9 mouse cellular contexts compared by ENCODE assay signal in the genomic region with DNA sequence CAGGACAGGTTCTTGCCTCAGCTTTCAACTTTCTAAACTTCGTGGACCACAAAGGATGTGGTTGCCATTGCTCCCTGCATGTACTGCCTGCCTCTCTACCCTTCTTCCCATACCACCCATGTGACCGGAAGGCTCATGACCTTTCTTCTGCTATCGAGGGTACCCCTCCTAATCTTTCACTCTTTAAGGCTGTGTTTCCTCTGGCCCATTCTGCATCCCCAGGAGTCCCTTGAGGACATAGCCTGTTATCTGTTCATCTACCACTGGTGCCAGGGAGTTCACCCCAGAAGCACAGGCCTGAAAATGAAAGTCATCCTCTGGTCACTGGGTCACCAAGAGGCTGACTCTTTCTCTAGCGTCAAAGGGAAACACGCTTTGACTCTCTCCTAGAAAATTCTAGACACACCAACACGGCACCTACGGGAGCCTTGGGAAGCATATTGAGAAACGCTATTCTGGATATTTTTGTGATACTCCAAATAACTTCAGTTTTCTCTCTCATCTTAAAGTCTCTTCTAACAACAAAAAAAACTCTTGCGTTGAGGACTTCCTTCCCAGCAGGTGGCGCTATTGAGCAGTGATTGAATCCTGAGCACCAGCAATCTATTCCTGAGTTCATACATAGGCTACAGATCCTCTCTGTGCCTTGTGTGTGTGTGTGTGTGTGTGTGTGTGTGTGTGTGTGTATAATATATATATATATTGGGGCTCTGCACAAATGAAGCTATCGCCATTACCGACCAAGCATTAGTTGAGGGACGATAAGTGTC. TPM values are rescaled to one million over a fixed set of nuclear protein-coding genes. Genes with fewer than 3 reads are reported as not detected.
DNase-seq lines count a peak whose midpoint lies in the region; ATAC-seq and TF ChIP-seq lines count a peak whose summit lies in the region.
"Had no signal": no experiment of that assay in that cellular context is flagged by ENCODE, and none has a peak within 500 bp of the region (broad histone marks: within the 10 kb centered on the region; RNA-seq: fewer than 3 reads in every experiment).

No protein-coding gene starts in this region.

- DNase-seq in ES-CJ7 (ENCODE audit: low read depth, low spot score), result peak; percentile 71
- DNase-seq in adrenal gland, adult 2 months, result peak; percentile 47
- DNase-seq in embryo, embryonic 11 days, result peak; percentile 91
- peak; percentile 58 for DNase-seq in heart, postnatal 0 days (ENCODE audit: low spot score)
- peak; percentile 68 to 87 for DNase-seq in layer of hippocampus, postnatal 14 days (ENCODE audit: low spot score in 2 of 2)
- DNase-seq in right cerebral cortex, postnatal 14 days, result peak; percentile 94
- peak; percentile 38 to 81 for DNase-seq in urinary bladder, postnatal 4 days (ENCODE audit: low spot score in 2 of 2)

- no peaks in the 10 kb centered on the region for H3K36me3 ChIP-seq in heart, postnatal 0 days (replicated peaks; ENCODE audit: control insufficient read depth, insufficient read depth, low read length)
- H3K36me3 ChIP-seq: limb, embryonic 13.5 days had no signal

- no peak overlapping the region for H3K27ac ChIP-seq in heart, postnatal 0 days (ENCODE audit: low read depth)
- H3K27ac ChIP-seq: limb, embryonic 13.5 days had no signal

- WGBS in heart, postnatal 0 days, result 34% methylated on average over 13 of the region's 13 CpGs

- H3K27me3 ChIP-seq in heart, postnatal 0 days (ENCODE audit: control insufficient read depth, insufficient read depth, low read length), result no peaks in the 10 kb centered on the region

- no peaks in the 10 kb centered on the region for H3K4me1 ChIP-seq in heart, postnatal 0 days (ENCODE audit: control insufficient read depth, insufficient read depth)

- H3K4me3 ChIP-seq in heart, postnatal 0 days (ENCODE audit: low read depth, low read length), result no peak overlapping the region; the same call in 1 of the 2 replicates
- H3K4me3 ChIP-seq: limb, embryonic 13.5 days had no signal

- TF ChIP-seq CTCF in heart, postnatal 0 days (IDR thresholded peaks at IDR 0.05; ENCODE audit: low read depth), result peak; percentile 85

- ATAC-seq in heart, postnatal 0 days (ENCODE audit: insufficient read depth, low read depth), result no peak
- peak; percentile 77 for ATAC-seq in megakaryocyte progenitor cell, adult 5-6 weeks (replicated peaks; ENCODE audit: poor library complexity)

- no peak for TF ChIP-seq EP300 in heart, postnatal 0 days (IDR thresholded peaks at IDR 0.05; ENCODE audit: low read depth)

- H3K9ac ChIP-seq in heart, postnatal 0 days (replicated peaks; ENCODE audit: low read depth, low read length), result no peak overlapping the region
- H3K9ac ChIP-seq: limb, embryonic 13.5 days had no signal

- H3K4me2 ChIP-seq in heart, postnatal 0 days (ENCODE audit: low read depth, low read length), result peak overlapping the region; percentile 23; the same call in 1 of the 2 replicates
- H3K4me2 ChIP-seq: limb, embryonic 13.5 days had no signal

- no peaks in the 10 kb centered on the region for H3K9me3 ChIP-seq in heart, postnatal 0 days (replicated peaks; ENCODE audit: control insufficient read depth, low read length)
- H3K9me3 ChIP-seq: limb, embryonic 13.5 days had no signal

RNA-seq across cellular contexts. Expression of a gene that starts 21.4 kb away (rescaled TPM):
- not detected for total RNA-seq in adrenal gland, adult 2 months (2021)
- polyA plus RNA-seq in adrenal gland, adult 2 months (2012; rRNA removed), result not detected in 2 replicates
- not detected in 2 replicates for total RNA-seq in heart, postnatal 0 days (2014; rRNA removed; ENCODE audit: low replicate concordance)
- polyA plus RNA-seq in heart, postnatal 0 days (2015; fragmentation: Nextera tagmentation; extraction: Ambion mirVana), result 0.20 and 0.38 TPM in 2 replicates
- 1 to 10 TPM; 1.1 to 2.4 TPM for total RNA-seq in layer of hippocampus, postnatal 14 days (2021)
- 0.24 TPM in 1 of 2 replicates, not detected in the other for total RNA-seq in megakaryocyte progenitor cell, adult 5-6 weeks (2015)
- total RNA-seq in megakaryocyte progenitor cell, adult 5-6 weeks (2017), result 0.04 TPM in 1 of 2 replicates, not detected in the other

RNA-seq across cellular contexts. Expression of a gene that starts 32.7 kb away (rescaled TPM):
- 10 to 100 TPM in 1 of 2 experiments, 1 to 10 TPM in 1; 9.4 to 15.0 TPM for total RNA-seq in adrenal gland, adult 2 months (2021)
- 63.1 and 84.9 TPM in 2 replicates for polyA plus RNA-seq in adrenal gland, adult 2 months (2012; rRNA removed)
- 2.2 and 5.1 TPM in 2 replicates for total RNA-seq in heart, postnatal 0 days (2014; rRNA removed; ENCODE audit: low replicate concordance)
- polyA plus RNA-seq in heart, postnatal 0 days (2015; fragmentation: Nextera tagmentation; extraction: Ambion mirVana), result 2.8 and 3.5 TPM in 2 replicates
- under 1 TPM; 0.45 to 0.99 TPM for total RNA-seq in layer of hippocampus, postnatal 14 days (2021)
- total RNA-seq in megakaryocyte progenitor cell, adult 5-6 weeks (2015), result 39.9 and 50.4 TPM in 2 replicates
- 19.5 and 21.0 TPM in 2 replicates for total RNA-seq in megakaryocyte progenitor cell, adult 5-6 weeks (2017)
